Mouse (Mus musculus): ENCODE measurements around the gene Esrrg. TPM values are rescaled to one million over a fixed set of nuclear protein-coding genes. Genes with fewer than 3 reads are reported as not detected.
A peak's percentile ranks its signal among the peaks of the same experiment; 100 is the strongest.

Esrrg gene
- 1.5 and 2.2 TPM in 2 replicates for polyA plus RNA-seq (2014; fragmentation: Nextera tagmentation; extraction: Ambion mirVana)

- H3K4me2 ChIP-seq (ENCODE audit: low read depth, low read length): peak within 1 kb of the TSS; percentile 89
- no peaks in the 10 kb centered on the region for H3K9me3 ChIP-seq (replicated peaks; ENCODE audit: control insufficient read depth, low read length)
- peak within 1 kb of the TSS; percentile 40 for H3K4me3 ChIP-seq (ENCODE audit: low read depth, low read length)
- peaks cover 52% of the 10 kb centered on the region for H3K27me3 ChIP-seq (ENCODE audit: control insufficient read depth, insufficient read depth, low read length)
- WGBS: 1% methylated on average over 21 of the region's 21 CpGs
- no peak for ATAC-seq (replicated peaks; ENCODE audit: insufficient number of reproducible peaks, low FRiP score, low TSS enrichment, low read depth)
- H3K36me3 ChIP-seq (replicated peaks; ENCODE audit: control insufficient read depth, insufficient read depth, low read depth, low read length): no peaks in the 10 kb centered on the region
- peak within 1 kb of the TSS; percentile 43 for H3K9ac ChIP-seq (replicated peaks; ENCODE audit: low read length)
- DNase-seq (ENCODE audit: low spot score): peak; percentile 23
- H3K4me1 ChIP-seq (ENCODE audit: control insufficient read depth, insufficient read depth, low read length): peaks cover 2% of the 10 kb centered on the region
- H3K27ac ChIP-seq (replicated peaks; ENCODE audit: low read depth, low read length): no peak within 1 kb of the TSS
These were observed at the start of gene Esrrg for GRCm38 (mm10) chr1:187608261-187608921. Gene Esrrg (plus strand): TSS chr1:187608791.

GRCm38 (mm10) chr1:187583982-187584381 is 24.6 kb upstream of the Esrrg start:
- H3K4me2 ChIP-seq (ENCODE audit: low read depth, low read length): no peak overlapping the region
- no peak overlapping the region for H3K4me3 ChIP-seq (ENCODE audit: low read depth, low read length)
- no peaks in the 10 kb centered on the region for H3K36me3 ChIP-seq (replicated peaks; ENCODE audit: control insufficient read depth, insufficient read depth, low read depth, low read length)
- no peak overlapping the region for H3K9ac ChIP-seq (replicated peaks; ENCODE audit: low read length)
- H3K9me3 ChIP-seq (replicated peaks; ENCODE audit: control insufficient read depth, low read length): no peaks in the 10 kb centered on the region
- no peak for DNase-seq (ENCODE audit: low spot score)
- H3K27me3 ChIP-seq (ENCODE audit: control insufficient read depth, insufficient read depth, low read length): no peaks in the 10 kb centered on the region
- no peak overlapping the region for H3K27ac ChIP-seq (replicated peaks; ENCODE audit: low read depth, low read length)
- no peaks in the 10 kb centered on the region for H3K4me1 ChIP-seq (ENCODE audit: control insufficient read depth, insufficient read depth, low read length)
- ATAC-seq (replicated peaks; ENCODE audit: insufficient number of reproducible peaks, low FRiP score, low TSS enrichment, low read depth): no peak

- ATAC-seq (replicated peaks; ENCODE audit: insufficient number of reproducible peaks, low FRiP score, low TSS enrichment, low read depth) (no peak), DNase-seq (ENCODE audit: low spot score) (peak; percentile 13)
- Histone ChIP-seq H3K9ac (replicated peaks; ENCODE audit: low read length) (no peak overlapping the region), H3K4me1 (ENCODE audit: control insufficient read depth, insufficient read depth, low read length) (no peaks in the 10 kb centered on the region), H3K27ac (replicated peaks; ENCODE audit: low read depth, low read length) (no peak overlapping the region), H3K9me3 (replicated peaks; ENCODE audit: control insufficient read depth, low read length) (no peaks in the 10 kb centered on the region), H3K4me3 (ENCODE audit: low read depth, low read length) (no peak overlapping the region), H3K27me3 (ENCODE audit: control insufficient read depth, insufficient read depth, low read length) (no peaks in the 10 kb centered on the region), H3K36me3 (replicated peaks; ENCODE audit: control insufficient read depth, insufficient read depth, low read depth, low read length) (no peaks in the 10 kb centered on the region), H3K4me2 (ENCODE audit: low read depth, low read length) (no peak overlapping the region)
- WGBS: 87% methylated on average over 8 of the region's 8 CpGs
These were observed 22.0 kb upstream of the Esrrg start for GRCm38 (mm10) chr1:187586541-187587075.

- DNase-seq (ENCODE audit: low spot score) (no peak), ATAC-seq (replicated peaks; ENCODE audit: insufficient number of reproducible peaks, low FRiP score, low TSS enrichment, low read depth) (no peak)
- Histone ChIP-seq H3K27ac (replicated peaks; ENCODE audit: low read depth, low read length) (no peak overlapping the region), H3K4me3 (ENCODE audit: low read depth, low read length) (no peak overlapping the region), H3K27me3 (ENCODE audit: control insufficient read depth, insufficient read depth, low read length) (peaks cover 35% of the 10 kb centered on the region), H3K9ac (replicated peaks; ENCODE audit: low read length) (no peak overlapping the region), H3K4me2 (ENCODE audit: low read depth, low read length) (no peak overlapping the region), H3K9me3 (replicated peaks; ENCODE audit: control insufficient read depth, low read length) (peaks cover 3% of the 10 kb centered on the region; the same call in 1 of the 2 replicates), H3K36me3 (replicated peaks; ENCODE audit: control insufficient read depth, insufficient read depth, low read depth, low read length) (no peaks in the 10 kb centered on the region), H3K4me1 (ENCODE audit: control insufficient read depth, insufficient read depth, low read length) (no peaks in the 10 kb centered on the region; the same call in none of the 2 replicates)
- 43% methylated on average over 2 of the region's 2 CpGs for WGBS
These were observed 5.6 kb upstream of the Esrrg start for GRCm38 (mm10) chr1:187602942-187603341.

GRCm38 (mm10) chr1:187604063-187604484 is 4.5 kb upstream of the Esrrg start:
- H3K27me3 ChIP-seq (ENCODE audit: control insufficient read depth, insufficient read depth, low read length): peaks cover 37% of the 10 kb centered on the region
- ATAC-seq (replicated peaks; ENCODE audit: insufficient number of reproducible peaks, low FRiP score, low TSS enrichment, low read depth): no peak
- WGBS: 2% methylated on average over 11 of the region's 11 CpGs
- H3K27ac ChIP-seq (replicated peaks; ENCODE audit: low read depth, low read length): no peak overlapping the region
- no peak overlapping the region for H3K4me2 ChIP-seq (ENCODE audit: low read depth, low read length)
- H3K4me3 ChIP-seq (ENCODE audit: low read depth, low read length): no peak overlapping the region
- H3K4me1 ChIP-seq (ENCODE audit: control insufficient read depth, insufficient read depth, low read length): no peaks in the 10 kb centered on the region; the same call in none of the 2 replicates
- no peaks in the 10 kb centered on the region for H3K36me3 ChIP-seq (replicated peaks; ENCODE audit: control insufficient read depth, insufficient read depth, low read depth, low read length)
- H3K9me3 ChIP-seq (replicated peaks; ENCODE audit: control insufficient read depth, low read length): peaks cover 3% of the 10 kb centered on the region; the same call in 1 of the 2 replicates
- no peak overlapping the region for H3K9ac ChIP-seq (replicated peaks; ENCODE audit: low read length)
- DNase-seq (ENCODE audit: low spot score): peak; percentile 18

- peaks cover 40% of the 10 kb centered on the region for H3K27me3 ChIP-seq (ENCODE audit: control insufficient read depth, insufficient read depth, low read length)
These were observed 3.8 kb upstream of the Esrrg start for GRCm38 (mm10) chr1:187604691-187605310.

GRCm38 (mm10) chr1:187605391-187606270 is 3.0 kb upstream of the Esrrg start:
- peaks cover 3% of the 10 kb centered on the region; the same call in 1 of the 2 replicates for H3K9me3 ChIP-seq (replicated peaks; ENCODE audit: control insufficient read depth, low read length)
- H3K4me1 ChIP-seq (ENCODE audit: control insufficient read depth, insufficient read depth, low read length): no peaks in the 10 kb centered on the region; the same call in none of the 2 replicates
- H3K27ac ChIP-seq (replicated peaks; ENCODE audit: low read depth, low read length): no peak overlapping the region
- no peak overlapping the region for H3K4me3 ChIP-seq (ENCODE audit: low read depth, low read length)
- whole genome bisulfite sequencing: 1% methylated on average over 32 of the region's 32 CpGs
- no peaks in the 10 kb centered on the region for H3K36me3 ChIP-seq (replicated peaks; ENCODE audit: control insufficient read depth, insufficient read depth, low read depth, low read length)
- peaks cover 47% of the 10 kb centered on the region for H3K27me3 ChIP-seq (ENCODE audit: control insufficient read depth, insufficient read depth, low read length)
- H3K9ac ChIP-seq (replicated peaks; ENCODE audit: low read length): no peak overlapping the region
- no peak for ATAC-seq (replicated peaks; ENCODE audit: insufficient number of reproducible peaks, low FRiP score, low TSS enrichment, low read depth)
- peak; percentile 51 for DNase-seq (ENCODE audit: low spot score)
- H3K4me2 ChIP-seq (ENCODE audit: low read depth, low read length): no peak overlapping the region

More at GRCm38 (mm10) chr1:187604691-187605310, 3.8 kb upstream of the Esrrg start:
- Histone ChIP-seq H3K36me3 (replicated peaks; ENCODE audit: control insufficient read depth, insufficient read depth, low read depth, low read length) (no peaks in the 10 kb centered on the region), H3K4me1 (ENCODE audit: control insufficient read depth, insufficient read depth, low read length) (no peaks in the 10 kb centered on the region; the same call in none of the 2 replicates), H3K4me2 (ENCODE audit: low read depth, low read length) (no peak overlapping the region), H3K4me3 (ENCODE audit: low read depth, low read length) (0 out of 2 replicates have a peak overlapping the region, but pooled peaks have one; percentile 3), H3K9me3 (replicated peaks; ENCODE audit: control insufficient read depth, low read length) (peaks cover 3% of the 10 kb centered on the region; the same call in 1 of the 2 replicates), H3K27ac (replicated peaks; ENCODE audit: low read depth, low read length) (no peak overlapping the region), H3K9ac (replicated peaks; ENCODE audit: low read length) (no peak overlapping the region)
- ATAC-seq (replicated peaks; ENCODE audit: insufficient number of reproducible peaks, low FRiP score, low TSS enrichment, low read depth) (no peak), DNase-seq (ENCODE audit: low spot score) (peak; percentile 22)
- 3% methylated on average over 24 of the region's 24 CpGs for whole genome bisulfite sequencing
